Mouse (Mus musculus): ENCODE measurements around the gene Tjp1. TPM values are rescaled to one million over a fixed set of nuclear protein-coding genes. Genes with fewer than 3 reads are reported as not detected.

Tjp1 gene
- polyA plus RNA-seq, 1 experiment, result 19.3 TPM

- H3ac ChIP-seq (ENCODE audit: control insufficient read depth, insufficient read length, low read depth), result no peak overlapping the region
- no peak for TF ChIP-seq CEBPB (IDR thresholded peaks at IDR 0.05; ENCODE audit: low read depth)
- TF ChIP-seq MAX (IDR thresholded peaks at IDR 0.05), result no peak
- TF ChIP-seq FOSL1 (IDR thresholded peaks at IDR 0.05; ENCODE audit: insufficient read depth, low read length, poor library complexity, severe bottlenecking), result no peak
- no peak for TF ChIP-seq MYOD1 (IDR thresholded peaks at IDR 0.05; ENCODE audit: control insufficient read depth, insufficient read length, low read depth)
- no peak for TF ChIP-seq MYOG (IDR thresholded peaks at IDR 0.05; ENCODE audit: control insufficient read depth, extremely low read depth, insufficient read length)
- TF ChIP-seq CTCF (IDR thresholded peaks at IDR 0.05; ENCODE audit: control insufficient read depth, insufficient read depth, insufficient read length), result no peak
- TF ChIP-seq USF1 (IDR thresholded peaks at IDR 0.05; ENCODE audit: low read depth), result no peak
- peaks cover 99% of the 10 kb centered on the region for H3K79me2 ChIP-seq (ENCODE audit: control insufficient read depth, insufficient read depth)
- peaks cover 75% of the 10 kb centered on the region for H3K79me3 ChIP-seq (ENCODE audit: low read depth)
- H3K4me3 ChIP-seq (ENCODE audit: insufficient read depth, poor library complexity, severe bottlenecking), result no peak overlapping the region
- H3K36me3 ChIP-seq (ENCODE audit: control insufficient read depth, insufficient read depth), result peaks cover 15% of the 10 kb centered on the region
- no peaks in the 10 kb centered on the region for H3K27me3 ChIP-seq (ENCODE audit: control insufficient read depth, insufficient read depth, insufficient read length)
Observed at GRCm38 (mm10) chr7:65356204-65356603, 171.4 kb downstream of the Tjp1 start.

DNA sequence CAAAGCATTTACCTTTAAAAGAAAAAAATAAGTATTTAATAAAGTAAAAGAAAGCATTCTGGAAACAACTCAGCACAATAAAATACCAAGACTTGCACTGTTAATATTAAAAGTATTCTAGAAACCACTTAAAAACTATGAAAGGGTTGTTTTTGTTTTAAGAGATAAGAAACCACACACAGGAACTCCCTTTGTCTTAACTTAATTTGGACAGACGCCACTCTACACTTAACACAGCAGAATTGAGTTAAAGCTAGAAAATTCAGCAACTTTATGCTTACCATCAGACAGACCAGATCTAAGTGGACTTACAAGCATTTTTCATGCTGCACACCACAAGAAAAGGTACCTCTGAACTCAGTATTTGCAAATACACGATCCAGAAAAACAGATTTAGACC, 172.7 kb downstream of the Tjp1 start:
- TF ChIP-seq MYOD1 (IDR thresholded peaks at IDR 0.05; ENCODE audit: control insufficient read depth, insufficient read length, low read depth), result no peak
- no peak for TF ChIP-seq CEBPB (IDR thresholded peaks at IDR 0.05; ENCODE audit: low read depth)
- no peak for TF ChIP-seq USF1 (IDR thresholded peaks at IDR 0.05; ENCODE audit: low read depth)
- TF ChIP-seq MYOG (IDR thresholded peaks at IDR 0.05; ENCODE audit: control insufficient read depth, extremely low read depth, insufficient read length), result no peak
- no peak for TF ChIP-seq FOSL1 (IDR thresholded peaks at IDR 0.05; ENCODE audit: insufficient read depth, low read length, poor library complexity, severe bottlenecking)
- TF ChIP-seq CTCF (IDR thresholded peaks at IDR 0.05; ENCODE audit: control insufficient read depth, insufficient read depth, insufficient read length), result no peak
- TF ChIP-seq MAX (IDR thresholded peaks at IDR 0.05), result no peak
- Histone ChIP-seq H3K79me3 (ENCODE audit: low read depth) (peaks cover 76% of the 10 kb centered on the region), H3K36me3 (ENCODE audit: control insufficient read depth, insufficient read depth) (peaks cover 15% of the 10 kb centered on the region), H3K4me3 (ENCODE audit: insufficient read depth, poor library complexity, severe bottlenecking) (no peak overlapping the region), H3K27me3 (ENCODE audit: control insufficient read depth, insufficient read depth, insufficient read length) (no peaks in the 10 kb centered on the region), H3ac (ENCODE audit: control insufficient read depth, insufficient read length, low read depth) (no peak overlapping the region), H3K79me2 (ENCODE audit: control insufficient read depth, insufficient read depth) (peaks cover 99% of the 10 kb centered on the region)

GRCm38 (mm10) chr7:65350348-65351079, 177.1 kb downstream of the Tjp1 start:
- Histone ChIP-seq H3K79me3 (ENCODE audit: low read depth) (peaks cover 60% of the 10 kb centered on the region), H3K79me2 (ENCODE audit: control insufficient read depth, insufficient read depth) (peaks cover 99% of the 10 kb centered on the region), H3K36me3 (ENCODE audit: control insufficient read depth, insufficient read depth) (peaks cover 15% of the 10 kb centered on the region), H3K27me3 (ENCODE audit: control insufficient read depth, insufficient read depth, insufficient read length) (no peaks in the 10 kb centered on the region), H3K4me3 (ENCODE audit: insufficient read depth, poor library complexity, severe bottlenecking) (no peak overlapping the region), H3ac (ENCODE audit: control insufficient read depth, insufficient read length, low read depth) (no peak overlapping the region)
- TF ChIP-seq USF1 (IDR thresholded peaks at IDR 0.05; ENCODE audit: low read depth) (no peak), CTCF (IDR thresholded peaks at IDR 0.05; ENCODE audit: control insufficient read depth, insufficient read depth, insufficient read length) (no peak), FOSL1 (IDR thresholded peaks at IDR 0.05; ENCODE audit: insufficient read depth, low read length, poor library complexity, severe bottlenecking) (no peak), MYOG (IDR thresholded peaks at IDR 0.05; ENCODE audit: control insufficient read depth, extremely low read depth, insufficient read length) (no peak), CEBPB (IDR thresholded peaks at IDR 0.05; ENCODE audit: low read depth) (no peak), MYOD1 (IDR thresholded peaks at IDR 0.05; ENCODE audit: control insufficient read depth, insufficient read length, low read depth) (no peak), MAX (IDR thresholded peaks at IDR 0.05) (no peak)

DNA sequence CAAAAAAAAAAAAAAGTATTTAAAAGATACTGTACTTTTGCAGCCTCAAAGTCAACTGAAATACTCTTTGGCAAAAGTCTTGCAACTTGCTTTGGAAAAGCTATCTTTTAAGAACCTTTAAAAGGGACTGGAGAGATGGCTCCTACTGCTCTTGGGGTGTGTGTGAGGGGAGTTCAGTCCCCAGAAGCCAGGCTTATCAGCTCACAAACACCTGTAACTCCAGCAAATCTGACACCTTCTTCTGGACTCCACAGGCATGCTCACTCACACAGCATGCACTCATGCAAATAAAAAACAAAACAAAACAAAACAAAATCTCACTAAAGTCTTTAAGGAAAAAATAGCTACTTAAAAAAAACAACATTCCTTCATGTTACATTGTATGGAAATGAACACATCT, 179.0 kb downstream of the Tjp1 start:
- Histone ChIP-seq H3K79me3 (ENCODE audit: low read depth) (peaks cover 54% of the 10 kb centered on the region), H3K79me2 (ENCODE audit: control insufficient read depth, insufficient read depth) (peaks cover 99% of the 10 kb centered on the region), H3ac (ENCODE audit: control insufficient read depth, insufficient read length, low read depth) (no peak overlapping the region), H3K36me3 (ENCODE audit: control insufficient read depth, insufficient read depth) (peaks cover 4% of the 10 kb centered on the region), H3K4me3 (ENCODE audit: insufficient read depth, poor library complexity, severe bottlenecking) (no peak overlapping the region), H3K27me3 (ENCODE audit: control insufficient read depth, insufficient read depth, insufficient read length) (no peaks in the 10 kb centered on the region)
- TF ChIP-seq MYOG (IDR thresholded peaks at IDR 0.05; ENCODE audit: control insufficient read depth, extremely low read depth, insufficient read length), result no peak
- no peak for TF ChIP-seq FOSL1 (IDR thresholded peaks at IDR 0.05; ENCODE audit: insufficient read depth, low read length, poor library complexity, severe bottlenecking)
- no peak for TF ChIP-seq MYOD1 (IDR thresholded peaks at IDR 0.05; ENCODE audit: control insufficient read depth, insufficient read length, low read depth)
- TF ChIP-seq CEBPB (IDR thresholded peaks at IDR 0.05; ENCODE audit: low read depth), result no peak
- no peak for TF ChIP-seq MAX (IDR thresholded peaks at IDR 0.05)

- Histone ChIP-seq H3K4me3 (ENCODE audit: insufficient read depth, poor library complexity, severe bottlenecking) (no peak overlapping the region), H3K36me3 (ENCODE audit: control insufficient read depth, insufficient read depth) (peaks cover 25% of the 10 kb centered on the region), H3K27me3 (ENCODE audit: control insufficient read depth, insufficient read depth, insufficient read length) (no peaks in the 10 kb centered on the region), H3ac (ENCODE audit: control insufficient read depth, insufficient read length, low read depth) (no peak overlapping the region), H3K79me3 (ENCODE audit: low read depth) (peaks cover 38% of the 10 kb centered on the region), H3K79me2 (ENCODE audit: control insufficient read depth, insufficient read depth) (peaks cover 75% of the 10 kb centered on the region)
- TF ChIP-seq MYOG (IDR thresholded peaks at IDR 0.05; ENCODE audit: control insufficient read depth, extremely low read depth, insufficient read length) (no peak), CEBPB (IDR thresholded peaks at IDR 0.05; ENCODE audit: low read depth) (no peak), USF1 (IDR thresholded peaks at IDR 0.05; ENCODE audit: low read depth) (no peak), FOSL1 (IDR thresholded peaks at IDR 0.05; ENCODE audit: insufficient read depth, low read length, poor library complexity, severe bottlenecking) (no peak), CTCF (IDR thresholded peaks at IDR 0.05; ENCODE audit: control insufficient read depth, insufficient read depth, insufficient read length) (no peak), MYOD1 (IDR thresholded peaks at IDR 0.05; ENCODE audit: control insufficient read depth, insufficient read length, low read depth) (no peak), MAX (IDR thresholded peaks at IDR 0.05) (no peak)
Observed at GRCm38 (mm10) chr7:65345314-65345713, 182.3 kb downstream of the Tjp1 start.
